Mouse (Mus musculus) liver, postnatal 0 days (tissue): ENCODE results near the gene Tmem44. TPM values are rescaled to one million over a fixed set of nuclear protein-coding genes. Genes with fewer than 3 reads are reported as not detected.
"Not testable (repeated sequence)": the region's sequence is repeated elsewhere in the genome, so short reads cannot be mapped to it uniquely, and the experiment has no call there.

Experiments used
- ATAC-seq: fragments of 200-750 bp; cut with Nextera tagmentation; 2 replicates; pipeline ENCODE4 v1.8.0; 2017; ENCODE audit warnings: mild to moderate bottlenecking, moderate library complexity
- DNase-seq: peaks from one replicate; pipeline ENCODE4 v3.0.0-alpha.2; 2016
- H3K27ac ChIP-seq: fragments of 300-500 bp; sonication (generic); 2 replicates; pipeline ENCODE4 v1.5.1; 2014; ENCODE audit warnings: antibody characterized with exemption, moderate library complexity, mild to moderate bottlenecking, low read depth
- H3K27me3 ChIP-seq: fragments of 300-500 bp; sonication (generic); 2 replicates; pipeline ENCODE4 v1.6.1; 2014; ENCODE audit warnings: low read length, control low read depth, mixed read lengths; ENCODE audit not compliant: insufficient read depth
- H3K36me3 ChIP-seq: fragments of 300-500 bp; sonication (generic); replicated peaks from 2 replicates; pipeline ENCODE4 v1.6.1; 2014; ENCODE audit warnings: mild to moderate bottlenecking, control low read depth, low read length, moderate library complexity, mixed read lengths; ENCODE audit not compliant: insufficient read depth
- H3K4me1 ChIP-seq: fragments of 300-500 bp; sonication (generic); 2 replicates; pipeline ENCODE4 v1.6.1; 2014; ENCODE audit warnings: antibody characterized with exemption, mild to moderate bottlenecking, control low read depth; ENCODE audit not compliant: insufficient read depth
- H3K4me2 ChIP-seq: fragments of 300-500 bp; sonication (generic); 2 replicates; pipeline ENCODE4 v1.6.1; 2014; ENCODE audit warnings: low read depth, mild to moderate bottlenecking, low read length, moderate library complexity, mixed read lengths
- H3K4me3 ChIP-seq: fragments of 300-500 bp; sonication (generic); 2 replicates; pipeline ENCODE4 v1.5.1; 2014; ENCODE audit warnings: low read depth, low read length
- H3K9ac ChIP-seq: fragments of 300-500 bp; sonication (generic); replicated peaks from 2 replicates; pipeline ENCODE4 v1.6.1; 2014; ENCODE audit warnings: mild to moderate bottlenecking, moderate library complexity
- H3K9me3 ChIP-seq: fragments of 300-500 bp; sonication (generic); 2 replicates; pipeline ENCODE4 v1.6.1; 2016; ENCODE audit warnings: mild to moderate bottlenecking, control low read depth, low read length, mixed read lengths
- CTCF ChIP-seq: sonication (generic); IDR thresholded peaks from 2 replicates; pipeline ENCODE4 v1.5.1; 2016; ENCODE audit warnings: antibody characterized with exemption, low read depth
- EP300 ChIP-seq: IDR thresholded peaks from 2 replicates; pipeline ENCODE4 v1.6.1; 2016; ENCODE audit warnings: antibody characterized with exemption, low read depth, mild to moderate bottlenecking
- WGBS: fragments of 180-500 bp; shearing (Covaris S2); extraction: QIAGEN DNeasy Blood & Tissue Kit; methylation state at CpG from one replicate; pipeline ENCODE4 v1.1.7; 2014; ENCODE audit not compliant: insufficient replicate concordance; 5-methylcytosine and 5-hydroxymethylcytosine counted together
- polyA plus RNA-seq: library from polyadenylated mRNA; unstranded; fragments of >200 nt; fragmentation: Nextera tagmentation; extraction: Ambion mirVana; gene quantifications from 2 replicates; pipeline ENCODE4 v1.2.1, GENCODE M21; 2015

The Tmem44 gene
- polyA plus RNA-seq, 1 experiment from 2014 or later = 0.73 TPM

DNA sequence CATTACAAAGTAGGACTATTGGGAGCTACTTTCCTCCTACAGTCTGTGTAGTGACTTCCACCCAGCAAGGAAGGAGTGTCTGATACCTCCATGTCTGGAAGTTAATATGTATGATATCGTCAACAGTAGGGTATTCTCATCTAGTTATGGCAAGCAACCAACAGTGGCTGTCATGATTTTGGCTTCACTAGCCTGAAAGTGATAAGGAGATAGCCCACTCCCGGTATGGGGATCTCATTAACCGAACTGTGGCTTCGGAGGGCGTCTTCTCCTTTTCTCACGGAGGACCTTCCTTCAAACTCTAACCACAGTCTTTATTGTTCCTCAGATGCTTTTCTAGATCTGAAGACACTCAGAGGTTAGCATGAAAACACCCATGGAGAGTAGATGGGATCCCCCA, 81.7 kb downstream of the Tmem44 start:
- H3K27me3 ChIP-seq = no peaks in the 10 kb centered on the region
- peaks cover 4% of the 10 kb centered on the region; the same call in 1 of the 2 replicates for H3K9me3 ChIP-seq
- no peak for ATAC-seq
- no peak overlapping the region for H3K27ac ChIP-seq
- H3K9ac ChIP-seq = no peak overlapping the region
- TF ChIP-seq EP300 = no peak
- TF ChIP-seq CTCF = no peak
- no peak overlapping the region for H3K4me2 ChIP-seq
- H3K36me3 ChIP-seq = no peaks in the 10 kb centered on the region
- no peak overlapping the region for H3K4me3 ChIP-seq
- no peaks in the 10 kb centered on the region for H3K4me1 ChIP-seq
- WGBS = 78% methylated on average over 6 of the region's 6 CpGs
- DNase-seq = no peak

DNA sequence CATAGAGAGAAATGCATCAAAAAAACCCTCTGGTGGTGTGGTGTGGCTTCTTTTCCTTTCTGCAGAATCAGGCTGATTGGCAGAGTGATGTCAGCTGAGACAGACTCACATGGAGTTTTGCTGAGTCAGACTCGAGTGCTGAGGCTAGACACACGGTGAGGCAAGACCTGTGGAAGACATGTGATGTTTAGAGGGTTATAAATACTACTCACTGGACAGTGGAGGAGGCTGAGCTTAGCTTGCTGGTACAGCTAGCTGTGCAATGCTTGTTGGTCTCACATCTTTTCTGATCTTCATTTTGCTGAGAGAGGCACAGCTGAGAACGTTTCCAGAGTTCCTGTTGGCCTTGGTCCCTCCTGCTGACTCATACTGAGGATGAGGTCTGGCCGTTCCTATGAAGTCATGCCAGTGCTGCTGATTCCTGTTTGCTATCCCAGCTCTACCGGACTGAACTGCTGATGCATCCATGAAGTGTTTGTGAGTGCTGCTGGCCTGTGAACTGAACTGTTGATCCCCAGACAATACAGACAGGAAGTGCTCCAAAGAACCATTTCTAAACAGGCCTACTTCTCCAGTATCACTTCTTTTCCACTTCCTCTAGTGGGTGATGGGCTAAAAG, 84.9 kb downstream of the Tmem44 start:
- 48% methylated on average over 5 of the region's 5 CpGs for WGBS
- H3K27ac ChIP-seq = no peak overlapping the region
- ATAC-seq (peak; percentile 74), DNase-seq (no peak)
- H3K9me3 ChIP-seq = peaks cover 9% of the 10 kb centered on the region
- no peak overlapping the region for H3K9ac ChIP-seq
- H3K4me2 ChIP-seq = no peak overlapping the region
- H3K4me1 ChIP-seq = no peaks in the 10 kb centered on the region
- no peaks in the 10 kb centered on the region for H3K27me3 ChIP-seq
- no peak overlapping the region for H3K4me3 ChIP-seq
- 0 out of 2 replicates have a peak, but pooled peaks cover 3% of the 10 kb centered on the region for H3K36me3 ChIP-seq
- TF ChIP-seq CTCF (no peak), EP300 (no peak)

GRCm38 (mm10) chr16:30464742-30465141, 85.9 kb downstream of the Tmem44 start:
- H3K4me2 ChIP-seq, H3K4me1 ChIP-seq, H3K27ac ChIP-seq, H3K9me3 ChIP-seq, ATAC-seq, H3K9ac ChIP-seq, H3K36me3 ChIP-seq, DNase-seq, H3K27me3 ChIP-seq, H3K4me3 ChIP-seq: not testable (repeated sequence)
- WGBS = 78% methylated on average over 3 of the region's 3 CpGs

Other genes with a start within 250 kb of the Tmem44 start
- gene Gp5, start 240.1 kb downstream of the Tmem44 start, polyA plus RNA-seq = 17.5 and 17.7 TPM in 2 replicates
- gene Atp13a3, start 144.9 kb downstream of the Tmem44 start, polyA plus RNA-seq = 9.0 and 9.9 TPM in 2 replicates
- gene Lsg1, start 36.8 kb upstream of the Tmem44 start, polyA plus RNA-seq = 25.4 and 25.6 TPM in 2 replicates
- gene Fam43a, start 48.9 kb upstream of the Tmem44 start, polyA plus RNA-seq = 6.1 and 6.8 TPM in 2 replicates